Mouse (Mus musculus): Measurements from ENCODE around the gene Psmb3.
"Not testable (repeated sequence)": the region's sequence is repeated elsewhere in the genome, so short reads cannot be mapped to it uniquely, and the experiment has no call there.

The Psmb3 gene

DNA sequence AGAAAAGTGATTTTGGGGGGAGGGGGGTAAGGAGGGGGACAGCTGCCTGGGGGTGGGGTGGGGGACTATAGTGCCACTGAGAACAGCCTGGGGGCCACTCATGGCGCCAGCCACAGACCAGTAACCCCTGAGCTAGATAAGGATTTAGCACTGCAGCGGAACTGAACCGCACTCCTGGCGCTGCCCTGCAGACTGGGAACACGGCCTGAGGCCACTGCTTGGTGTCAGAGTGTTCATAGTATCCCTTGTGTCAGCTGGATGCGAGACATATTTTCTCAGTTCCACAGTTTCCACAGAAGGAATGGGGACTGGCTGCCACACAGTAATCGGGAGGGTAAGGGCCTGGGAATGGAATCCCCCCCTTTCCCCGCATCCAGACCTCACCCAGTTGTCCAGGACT, 12.8 kb downstream of the Psmb3 start:
- DNase-seq (ENCODE audit: low read depth, low spot score): no peak

DNA sequence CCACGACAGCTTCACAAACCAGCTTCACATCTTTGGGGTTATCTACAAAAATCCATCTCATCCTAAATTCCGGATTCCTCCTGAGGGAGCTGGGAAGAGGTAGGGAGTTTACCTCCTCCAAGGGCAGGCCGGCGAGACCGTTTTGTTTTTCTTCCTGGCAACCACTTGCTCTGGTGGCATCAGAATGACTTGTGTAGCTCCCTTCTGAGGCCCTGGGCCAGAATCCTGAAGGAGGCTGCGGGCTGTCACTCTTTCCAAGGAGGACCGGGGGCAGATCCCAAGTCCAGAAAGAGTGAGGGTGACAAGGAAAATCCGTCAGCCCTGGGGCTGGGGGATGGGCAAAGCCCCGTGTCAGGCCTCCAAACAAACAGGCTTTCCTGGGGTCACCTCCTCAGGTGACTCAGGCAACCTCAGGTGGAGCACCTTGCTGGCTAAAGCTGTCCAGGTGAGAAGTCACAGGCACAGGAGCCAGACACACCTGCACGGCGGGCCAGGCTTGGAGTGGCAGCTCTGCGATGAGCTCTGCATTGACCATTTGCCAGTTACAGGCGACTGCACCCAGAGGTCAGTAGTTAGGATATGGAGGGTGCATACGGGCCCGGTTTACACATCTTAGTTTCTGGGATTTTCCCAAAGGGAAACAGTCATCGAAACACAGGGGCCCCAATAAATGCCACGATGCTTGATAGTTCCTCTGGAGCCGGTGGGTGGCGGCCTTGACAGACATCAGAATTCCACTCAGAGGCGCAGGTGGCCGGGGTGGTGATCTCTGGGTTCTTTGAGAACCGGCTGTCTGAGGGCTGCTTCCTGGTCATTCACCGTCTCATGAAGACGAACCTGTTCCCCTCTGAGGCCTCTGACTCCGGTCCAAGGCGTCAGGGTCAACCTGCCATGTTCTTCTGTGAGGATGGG, 14.4 kb downstream of the Psmb3 start:
- no peak for DNase-seq (ENCODE audit: low read depth, low spot score)

DNA sequence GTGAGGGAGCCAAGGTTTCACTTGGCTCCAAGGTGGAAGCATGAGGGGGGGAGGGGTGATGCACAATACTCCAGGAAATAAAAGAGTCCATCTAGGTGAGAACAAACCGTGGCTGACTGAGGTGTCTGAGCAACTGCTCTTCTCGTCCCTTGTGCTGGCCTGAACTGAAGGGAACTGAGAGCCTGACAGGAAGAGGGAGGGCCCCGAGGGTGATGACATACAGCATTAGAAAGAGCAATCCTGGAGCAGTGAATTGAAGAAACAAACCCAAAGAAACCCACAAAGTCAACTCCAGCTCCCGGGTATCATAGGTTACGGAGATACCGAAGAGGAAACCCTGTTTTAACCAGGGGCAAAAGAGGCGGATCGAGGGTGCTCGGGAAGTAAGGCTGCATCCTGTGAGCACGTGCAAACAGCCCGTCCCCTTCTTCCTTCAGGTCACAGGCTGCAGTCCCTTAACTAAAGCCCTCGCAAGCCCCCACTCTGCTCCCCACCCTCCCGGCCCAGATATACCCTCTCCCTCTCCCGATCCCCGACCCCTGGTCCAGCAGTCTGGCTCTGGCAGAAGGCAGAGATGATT, 15.2 kb downstream of the Psmb3 start:
- DNase-seq (ENCODE audit: low read depth, low spot score): no peak

DNA sequence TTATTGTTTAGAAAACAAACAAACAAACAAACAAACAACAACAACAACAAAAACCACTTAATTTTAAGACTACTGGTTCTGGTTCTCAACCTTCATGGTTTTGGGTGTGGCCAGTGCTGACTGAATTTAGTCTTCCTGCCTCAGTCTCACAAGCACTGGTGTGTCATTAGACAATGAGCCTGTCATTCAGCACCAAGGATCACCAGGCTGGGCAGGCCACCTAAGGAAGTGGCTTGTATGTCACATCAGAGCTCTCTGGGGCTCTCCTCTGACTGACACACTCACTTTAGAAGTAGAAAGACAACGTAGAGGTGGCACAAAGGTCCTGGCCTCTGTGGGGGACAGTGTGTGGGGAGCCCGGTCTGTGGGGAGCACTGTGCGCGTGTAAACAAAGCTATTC, 15.8 kb downstream of the Psmb3 start:
- no peak for DNase-seq (ENCODE audit: low read depth, low spot score)

DNA sequence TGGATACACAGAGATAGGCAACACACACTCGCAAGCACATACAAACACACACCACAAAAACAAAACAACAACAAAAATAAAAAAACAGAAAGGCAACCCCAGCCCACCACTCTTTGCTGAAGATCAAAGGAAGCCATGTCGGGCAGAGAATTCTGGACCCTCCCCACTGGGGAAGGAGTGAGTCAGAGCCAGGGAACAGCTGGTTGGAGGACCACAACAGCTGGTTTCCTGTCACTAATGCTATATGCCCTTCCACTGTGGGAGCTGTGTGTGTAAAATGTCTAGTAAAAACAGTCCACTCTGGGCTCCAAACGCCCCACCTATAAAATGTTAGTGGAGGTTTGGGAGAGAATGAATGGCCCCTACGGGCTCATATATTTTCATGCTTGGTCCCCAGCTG, 18.1 kb downstream of the Psmb3 start:
- DNase-seq (ENCODE audit: low read depth, low spot score): no peak

DNA sequence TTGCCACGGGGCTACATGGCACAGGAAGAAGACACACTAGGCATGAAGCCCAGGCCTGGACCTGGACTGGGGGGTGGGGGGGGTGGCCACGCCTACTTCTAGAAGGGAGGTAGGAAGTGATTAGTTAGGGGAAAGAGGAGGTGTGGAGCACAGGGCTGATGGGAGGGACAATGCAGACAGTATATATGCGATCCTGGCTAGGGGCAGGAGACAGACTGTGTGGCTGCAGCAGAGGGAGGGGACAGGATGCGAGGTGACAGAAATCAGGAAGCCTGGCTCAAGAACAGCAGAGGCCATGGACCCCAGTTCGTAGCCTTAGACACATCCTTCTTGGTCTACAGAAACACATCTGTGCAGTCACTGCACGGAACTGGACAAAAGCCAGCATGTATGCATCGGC, 20.5 kb downstream of the Psmb3 start:
- no peak for DNase-seq (ENCODE audit: low read depth, low spot score)

DNA sequence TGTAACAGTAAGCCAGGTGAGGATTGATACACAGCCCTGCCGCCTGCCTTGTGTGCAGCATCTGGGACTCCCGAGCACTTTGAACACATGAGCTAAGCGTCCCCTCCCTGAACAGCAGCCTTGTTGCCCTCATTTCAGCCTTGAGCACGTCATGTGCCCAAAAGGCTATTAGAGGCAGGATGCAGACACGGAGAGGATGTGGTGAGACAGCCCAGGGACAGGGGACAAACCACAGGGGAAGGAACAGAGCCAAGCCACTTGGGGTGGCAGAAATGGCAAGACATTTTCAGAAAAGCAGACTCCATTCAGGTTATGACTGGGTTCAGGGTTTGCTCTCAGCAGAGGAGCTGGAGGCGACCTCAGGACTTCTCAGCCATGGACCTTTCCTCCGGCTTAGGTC, 25.1 kb downstream of the Psmb3 start:
- no peak for DNase-seq (ENCODE audit: low read depth, low spot score)

DNA sequence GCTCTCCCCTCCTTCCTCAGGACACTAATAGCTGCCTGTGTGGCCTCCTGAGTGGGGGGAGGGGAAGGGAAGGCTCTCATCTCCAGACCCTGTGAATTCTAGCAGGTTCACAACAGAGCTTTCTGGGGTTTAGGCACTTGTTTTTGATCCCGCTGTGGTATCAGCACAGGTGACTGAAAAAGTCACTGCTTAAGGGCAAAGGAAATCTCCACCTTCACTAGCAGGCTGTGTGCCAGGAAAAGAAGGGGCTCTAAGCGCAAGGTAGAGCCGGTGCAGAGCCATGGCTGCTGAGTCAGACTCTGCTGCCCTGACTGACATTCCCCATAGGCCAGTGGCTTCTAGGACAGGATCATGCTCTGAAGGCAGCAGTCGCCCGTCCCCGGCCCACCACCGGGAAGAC, 25.5 kb downstream of the Psmb3 start:
- DNase-seq (ENCODE audit: low read depth, low spot score): no peak

DNA sequence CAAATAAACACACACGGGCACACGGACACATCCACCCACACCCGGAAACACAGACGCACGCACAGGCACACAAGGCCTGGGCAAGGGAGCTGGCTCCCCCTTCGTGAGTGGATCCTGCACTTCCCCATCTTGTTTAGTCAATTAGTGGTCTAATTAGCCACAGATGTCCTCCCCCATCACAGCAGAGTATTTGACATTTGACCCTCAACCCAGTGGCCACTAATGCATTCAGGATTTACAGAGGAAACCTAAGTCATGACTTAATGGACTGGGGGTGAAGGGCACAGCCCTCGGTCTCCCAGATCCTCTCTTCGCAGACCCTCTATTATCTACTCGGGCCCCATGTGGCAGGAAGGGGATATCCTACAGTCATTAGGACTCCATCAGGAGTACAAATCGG, 30.5 kb downstream of the Psmb3 start:
- no peak for DNase-seq (ENCODE audit: low read depth, low spot score)

DNA sequence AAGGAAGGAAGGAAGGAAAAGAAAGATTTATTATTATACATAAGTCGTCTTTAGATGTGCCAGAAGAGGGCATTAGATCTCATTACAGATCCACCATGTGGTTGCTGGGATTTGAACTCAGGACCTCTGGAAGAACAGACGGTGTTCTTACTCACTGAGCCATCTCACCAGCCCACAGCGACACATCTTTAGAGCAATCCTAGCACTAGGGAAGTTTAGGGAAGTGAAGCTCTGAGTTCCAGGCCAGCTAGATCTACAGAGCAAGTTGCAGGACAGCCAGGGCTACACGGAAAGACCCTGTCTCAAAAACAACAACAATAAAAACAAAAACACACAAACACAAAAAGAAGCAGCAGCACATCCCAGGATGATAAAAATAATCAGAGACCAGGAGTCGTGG, 31.6 kb downstream of the Psmb3 start:
- not testable (repeated sequence) for DNase-seq (ENCODE audit: low read depth, low spot score)

DNA sequence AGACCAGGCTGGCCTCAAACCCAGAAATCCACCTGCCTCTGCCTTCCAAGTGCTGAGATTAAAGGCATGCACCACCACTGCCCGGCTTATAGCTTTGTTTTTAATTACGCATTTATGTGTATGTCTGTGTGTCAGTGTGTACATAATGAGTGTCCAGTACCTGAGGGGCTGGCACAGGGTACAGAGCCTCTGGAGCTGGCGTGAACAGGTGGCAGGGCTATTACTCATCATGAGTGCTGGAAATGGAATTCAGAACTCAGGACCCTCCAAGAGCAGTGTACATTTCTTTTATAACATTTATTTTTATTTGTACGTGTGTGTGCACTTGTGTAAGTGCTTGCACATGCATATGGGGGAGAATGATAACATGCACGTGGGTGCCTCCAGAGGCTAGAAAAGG, 33.4 kb downstream of the Psmb3 start:
- no peak for DNase-seq (ENCODE audit: low read depth, low spot score)

DNA sequence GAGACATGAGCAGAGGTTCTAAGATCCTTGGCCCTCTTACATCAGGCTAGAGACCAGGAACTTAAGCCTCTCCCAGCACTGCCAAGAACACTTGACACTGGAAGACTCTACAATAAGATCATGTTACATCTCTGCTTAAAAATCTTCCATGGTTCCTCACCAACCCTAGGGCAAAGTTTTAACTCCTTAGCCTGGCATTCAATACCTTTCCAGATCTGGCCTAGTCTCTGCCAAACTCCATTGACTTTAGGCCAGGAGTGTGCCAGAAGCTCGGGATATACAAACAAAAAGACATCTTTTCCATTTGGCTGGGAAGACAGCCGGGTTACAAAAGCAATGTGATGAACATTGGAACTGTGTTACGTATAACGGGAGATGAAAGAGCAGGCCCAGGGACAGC, 34.4 kb downstream of the Psmb3 start:
- DNase-seq (ENCODE audit: low read depth, low spot score): no peak

DNA sequence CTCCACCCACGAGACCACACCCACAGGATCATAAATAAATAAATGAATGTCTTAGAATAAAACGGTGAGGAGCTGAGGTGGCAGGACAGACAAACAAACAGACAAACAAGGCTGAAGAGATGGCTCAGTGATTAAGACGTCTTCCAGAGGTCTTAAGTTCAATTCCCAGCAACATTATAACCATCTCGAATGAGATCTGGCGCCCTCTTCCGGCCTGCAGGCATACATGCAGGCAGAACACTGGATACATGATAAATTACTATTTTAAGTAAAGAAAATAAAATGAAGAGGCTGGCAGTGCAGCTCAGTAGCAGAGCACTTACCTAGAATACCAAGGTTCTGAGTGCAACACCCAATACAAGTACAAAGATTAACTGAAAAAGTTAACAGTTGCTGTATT, 35.5 kb downstream of the Psmb3 start:
- DNase-seq (ENCODE audit: low read depth, low spot score): peak; percentile 80

DNA sequence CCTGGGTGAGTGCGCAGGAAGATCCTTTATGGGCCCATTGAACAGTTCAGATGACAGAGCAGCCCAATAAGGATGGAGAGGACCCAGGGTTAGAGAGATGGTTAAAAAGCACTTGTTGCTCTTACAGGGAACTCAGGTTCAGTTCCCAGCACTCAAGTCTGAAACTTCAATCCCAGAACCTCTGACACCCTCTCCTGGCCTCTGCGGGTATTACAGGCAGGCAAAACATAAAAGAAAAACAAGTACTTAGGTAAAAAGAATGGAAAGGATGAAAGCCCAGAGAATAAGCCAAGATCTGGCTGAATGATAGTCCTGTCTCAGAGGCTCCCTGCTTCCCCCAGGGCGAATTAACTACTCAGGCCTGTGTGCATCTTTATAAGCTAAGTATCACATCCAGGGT, 36.0 kb downstream of the Psmb3 start:
- DNase-seq (ENCODE audit: low read depth, low spot score): peak; percentile 84

DNA sequence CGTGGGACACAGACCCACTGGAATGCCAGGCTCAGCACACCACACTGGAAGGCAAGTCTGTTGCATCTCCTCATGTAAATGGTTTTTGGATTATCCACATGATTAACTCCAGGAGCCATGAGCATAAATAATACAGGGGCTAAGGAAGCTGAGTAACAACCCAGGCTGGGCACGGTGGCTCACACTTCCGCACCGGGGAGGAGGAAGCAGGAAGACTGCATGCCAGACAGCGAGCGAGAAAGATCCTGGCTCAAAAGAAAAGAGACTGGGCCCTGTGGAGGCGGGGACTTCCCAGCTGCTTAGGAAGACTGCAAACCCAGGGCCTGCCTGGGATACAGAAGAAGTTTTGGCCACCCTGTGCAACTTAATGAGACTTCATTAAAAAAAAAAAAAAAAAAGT, 37.0 kb downstream of the Psmb3 start:
- peak; percentile 59 for DNase-seq (ENCODE audit: low read depth, low spot score)

DNA sequence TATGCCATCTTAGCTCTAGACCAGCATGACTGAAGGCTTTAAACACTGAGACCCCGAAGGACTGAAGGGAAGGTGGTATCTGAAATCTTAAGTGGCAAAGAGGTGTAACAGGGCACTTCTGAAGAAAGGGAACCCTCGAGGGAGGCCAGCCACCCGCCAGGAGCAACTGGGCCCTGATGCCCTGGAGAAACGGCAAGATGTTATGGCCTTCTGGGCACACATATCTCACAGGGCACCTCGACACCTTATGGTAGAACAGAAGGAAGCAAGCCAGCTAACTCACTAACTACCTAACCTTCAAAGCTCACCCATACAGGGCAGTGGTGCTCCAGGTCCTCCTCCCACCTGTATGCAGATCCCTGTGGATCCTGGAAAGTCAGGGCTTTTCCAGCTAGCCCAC, 39.0 kb downstream of the Psmb3 start:
- no peak for DNase-seq (ENCODE audit: low read depth, low spot score)

DNA sequence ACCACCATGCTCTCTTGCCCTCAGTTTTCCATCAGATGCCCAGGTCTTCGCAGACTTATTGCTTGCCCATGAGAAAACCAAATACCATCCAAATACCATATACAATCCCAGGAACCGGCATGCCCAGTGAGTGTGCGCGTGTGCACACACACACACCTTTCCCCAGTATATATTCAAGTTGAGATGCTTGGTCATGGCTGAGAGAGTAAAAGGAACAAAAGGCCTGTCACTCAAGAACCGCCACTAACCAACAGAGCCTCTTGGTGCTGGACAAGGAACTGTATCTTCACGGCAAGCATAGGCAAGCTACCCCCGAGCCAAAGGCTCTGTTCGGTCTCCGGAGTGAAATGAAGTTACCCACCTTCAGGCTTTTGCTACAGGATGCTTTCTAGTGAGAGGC, 39.4 kb downstream of the Psmb3 start:
- DNase-seq (ENCODE audit: low read depth, low spot score): no peak

DNA sequence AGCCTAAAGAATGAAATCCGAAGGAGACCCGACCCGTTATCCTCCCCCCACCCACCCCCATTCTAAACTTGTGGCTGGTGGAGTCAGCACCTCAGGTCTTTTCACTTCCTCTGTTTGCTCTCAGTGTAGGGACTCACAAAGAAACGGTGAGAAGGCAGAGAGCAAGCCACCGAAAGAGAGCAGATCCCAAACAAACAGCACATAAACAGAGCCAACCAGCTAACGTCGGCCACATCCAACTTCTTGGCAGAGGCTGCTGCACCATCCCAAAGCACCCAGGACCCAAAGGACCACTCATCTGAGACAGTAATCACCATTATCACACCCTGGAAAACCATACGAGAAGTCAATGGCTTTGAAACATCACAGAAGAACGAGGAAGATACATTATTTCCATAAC, 40.2 kb downstream of the Psmb3 start:
- no peak for DNase-seq (ENCODE audit: low read depth, low spot score)

DNA sequence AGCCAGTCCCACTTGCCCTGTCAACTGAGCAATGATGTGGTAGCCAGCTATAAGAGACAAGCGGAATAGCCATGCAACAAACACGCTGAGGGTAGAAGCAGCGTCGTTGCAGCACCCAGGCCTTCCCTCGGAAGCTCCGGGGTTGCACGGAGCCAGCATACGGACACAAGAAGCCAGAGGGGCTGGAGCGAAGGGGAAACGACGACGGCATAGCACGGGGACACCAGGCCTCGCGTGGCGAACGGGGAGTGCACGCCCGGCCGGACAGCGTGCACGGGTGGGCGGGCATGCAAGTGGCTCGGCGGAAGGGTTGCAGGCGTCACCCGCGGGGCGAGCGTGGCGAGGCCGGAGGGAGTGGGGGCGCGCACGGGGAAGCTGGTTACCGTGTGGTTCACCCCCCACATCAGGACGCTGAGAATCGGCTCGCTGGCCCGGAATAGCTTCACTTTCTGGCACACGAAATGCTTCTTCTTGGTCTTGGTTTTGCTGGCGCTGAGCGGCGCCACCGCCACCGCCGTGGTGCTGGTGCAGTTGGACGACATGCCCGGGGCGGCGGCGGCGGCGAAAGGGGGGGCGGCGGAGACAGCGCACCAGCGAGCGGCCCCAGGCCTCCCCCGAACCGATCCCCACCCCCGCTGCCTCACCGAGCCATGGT, 41.0 kb downstream of the Psmb3 start, which contains the start of gene Pip4k2b:
TSS of gene Pip4k2b (minus strand) at position 642 of the 655 bp plus-strand sequence.
- DNase-seq (ENCODE audit: low read depth, low spot score): peak; percentile 61

DNA sequence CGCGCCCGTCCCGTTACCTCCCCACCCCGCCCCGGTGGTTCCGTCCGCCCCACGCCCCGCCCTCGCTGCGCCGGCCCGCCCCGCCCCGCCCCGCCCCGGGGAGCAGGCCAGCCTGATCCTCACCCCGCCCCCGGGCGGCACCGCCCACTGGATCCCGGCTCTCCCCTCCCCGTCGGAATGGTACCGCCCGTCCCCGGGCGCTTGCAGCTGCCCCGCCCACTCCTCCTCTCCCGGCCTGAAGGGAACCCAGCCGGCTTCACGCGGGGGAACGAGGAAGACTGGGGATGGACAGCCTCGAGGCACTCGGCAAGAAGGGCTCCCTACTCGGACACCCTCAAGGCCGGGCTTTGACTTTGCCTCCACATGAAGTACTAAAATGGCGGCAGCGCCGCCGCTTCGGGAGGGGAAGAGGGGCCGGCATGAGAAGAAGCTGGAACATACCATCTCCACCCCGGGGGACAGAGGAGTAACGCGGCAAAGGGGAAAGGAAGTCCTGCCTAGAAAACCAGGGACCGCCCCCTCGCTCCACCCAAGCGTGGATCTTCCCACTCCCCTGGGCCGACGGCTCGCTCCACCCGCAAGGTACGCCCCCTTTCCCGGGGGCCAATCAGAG, 41.6 kb downstream of the Psmb3 start:
- peak; percentile 100 for DNase-seq (ENCODE audit: low read depth, low spot score)

DNA sequence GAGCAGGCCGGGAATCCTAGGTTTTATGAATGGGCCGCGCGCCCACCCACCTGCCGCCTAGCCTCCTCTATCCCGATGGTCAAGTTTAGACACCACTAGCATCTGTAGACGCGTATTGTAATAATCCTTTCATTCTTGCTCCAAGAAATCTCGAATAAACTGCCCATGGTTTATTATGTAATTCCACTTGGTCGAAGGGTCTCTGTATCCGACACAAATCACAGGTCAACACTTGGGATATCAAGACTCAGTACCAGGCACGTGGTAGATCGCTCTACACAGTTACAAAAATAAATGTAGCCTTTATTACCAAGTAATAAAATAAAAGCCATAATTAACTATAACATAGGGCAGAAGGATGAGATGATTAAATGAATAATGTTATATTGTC, 42.1 kb downstream of the Psmb3 start:
- no peak for DNase-seq (ENCODE audit: low read depth, low spot score)

DNA sequence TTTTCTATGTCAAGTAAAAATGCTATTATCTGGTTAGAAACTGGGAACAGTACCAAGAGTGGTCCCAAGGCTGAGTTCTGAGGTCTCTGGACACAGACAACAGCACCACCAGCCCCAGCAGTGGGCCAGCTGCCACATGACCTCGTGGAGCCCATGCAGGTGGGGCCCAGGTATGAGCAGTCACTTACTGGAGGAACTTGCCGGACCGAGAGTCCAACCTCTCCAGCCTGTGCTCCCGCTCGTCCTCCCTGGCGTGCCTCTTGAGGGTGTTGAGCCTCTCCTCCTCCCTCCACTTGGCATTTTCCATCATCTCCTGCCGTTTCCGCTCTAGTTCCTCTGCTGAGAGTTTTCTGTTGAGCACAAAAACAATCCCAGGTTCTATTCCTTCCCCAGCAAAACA, 44.6 kb downstream of the Psmb3 start:
- DNase-seq (ENCODE audit: low read depth, low spot score): no peak

Measured in ZHBTc4 (cell line).